Mouse (Mus musculus) limb, embryonic 14.5 days (tissue): ENCODE results near the gene Frmd4b. TPM values are rescaled to one million over a fixed set of nuclear protein-coding genes. Genes with fewer than 3 reads are reported as not detected.
A peak's percentile ranks its signal among the peaks of the same experiment; 100 is the strongest.

Experiments
- ATAC-seq: fragments of 200-750 bp; cut with Nextera tagmentation; 2 replicates; pipeline ENCODE4 v1.8.0; 2017; ENCODE audit warnings: low read depth, moderate number of reproducible peaks, moderate TSS enrichment; ENCODE audit not compliant: low FRiP score
- DNase-seq: peaks from one replicate; pipeline ENCODE4 v3.0.0-alpha.2; 2015; ENCODE audit warnings: low spot score
- H3K27ac ChIP-seq: fragments of 300-500 bp; sonication (generic); replicated peaks from 2 replicates; pipeline ENCODE4 v1.5.1; 2014; ENCODE audit warnings: low read depth, mild to moderate bottlenecking, low read length, moderate library complexity, mixed read lengths
- H3K27me3 ChIP-seq: fragments of 300-500 bp; sonication (generic); 2 replicates; pipeline ENCODE4 v1.6.1; 2014; ENCODE audit warnings: low read length, mixed read lengths; ENCODE audit not compliant: control insufficient read depth, insufficient read depth
- H3K36me3 ChIP-seq: fragments of 300-500 bp; sonication (generic); 2 replicates; pipeline ENCODE4 v1.6.1; 2014; ENCODE audit warnings: mild to moderate bottlenecking, low read length, moderate library complexity, mixed read lengths; ENCODE audit not compliant: control insufficient read depth, insufficient read depth
- H3K4me1 ChIP-seq: fragments of 300-500 bp; sonication (generic); 2 replicates; pipeline ENCODE4 v1.6.1; 2014; ENCODE audit warnings: antibody characterized with exemption, low read length, mixed read lengths; ENCODE audit not compliant: control insufficient read depth, insufficient read depth
- H3K4me2 ChIP-seq: fragments of 300-500 bp; sonication (generic); replicated peaks from 2 replicates; pipeline ENCODE4 v1.6.1; 2014; ENCODE audit warnings: low read depth, mild to moderate bottlenecking, low read length, moderate library complexity; ENCODE audit not compliant: severe bottlenecking
- H3K4me3 ChIP-seq: fragments of 300-500 bp; sonication (generic); replicated peaks from 2 replicates; pipeline ENCODE4 v1.5.1; 2014; ENCODE audit warnings: low read length
- H3K9ac ChIP-seq: fragments of 300-500 bp; sonication (generic); 2 replicates; pipeline ENCODE4 v1.6.1; 2014; ENCODE audit warnings: mild to moderate bottlenecking, low read depth, low read length, moderate library complexity; ENCODE audit not compliant: severe bottlenecking
- H3K9me3 ChIP-seq: fragments of 300-500 bp; sonication (generic); 2 replicates; pipeline ENCODE4 v1.6.1; 2016; ENCODE audit warnings: low read length; ENCODE audit not compliant: control insufficient read depth
- POLR2A ChIP-seq: fragments of 200-500 bp; IDR thresholded peaks from 2 replicates; pipeline ENCODE4 v1.8.0; 2012; ENCODE audit warnings: inconsistent platforms, mild to moderate bottlenecking, moderate library complexity, borderline replicate concordance; ENCODE audit not compliant: insufficient read depth, insufficient read length; ENCODE audit errors: extremely low read depth
- WGBS: fragments of 180-500 bp; shearing (Covaris S2); extraction: QIAGEN DNeasy Blood & Tissue Kit; methylation state at CpG from one replicate; pipeline ENCODE4 v1.1.7; 2014; 5-methylcytosine and 5-hydroxymethylcytosine counted together
- polyA plus RNA-seq, 2 experiments: library from polyadenylated mRNA; depleted of rRNA in 1 of 2; stranded (reverse) in 1 of 2; unstranded in 1 of 2; fragments of >200 nt; fragmentation: Nextera tagmentation in 1 of 2; extraction: Ambion mirVana in 1 of 2; gene quantifications; 2 replicates each; pipeline versions ENCODE4 v1.2.1 to v1.2.3; 2012 to 2014

Gene Frmd4b
- polyA plus RNA-seq, 2 experiments, result 13.9 to 14.1 TPM

GRCm38 (mm10) chr6:97286332-97286731 is 331.0 kb downstream of the Frmd4b start:
- H3K27me3 ChIP-seq, result no peaks in the 10 kb centered on the region
- H3K4me2 ChIP-seq, result no peak overlapping the region
- TF ChIP-seq POLR2A, result no peak
- DNase-seq (no peak), ATAC-seq (no peak)
- H3K36me3 ChIP-seq, result no peaks in the 10 kb centered on the region
- no peaks in the 10 kb centered on the region for H3K9me3 ChIP-seq
- H3K27ac ChIP-seq, result no peak overlapping the region
- 85% methylated on average over 5 of the region's 5 CpGs for WGBS
- H3K9ac ChIP-seq, result no peak overlapping the region
- peaks cover 5% of the 10 kb centered on the region for H3K4me1 ChIP-seq
- no peak overlapping the region for H3K4me3 ChIP-seq

DNA sequence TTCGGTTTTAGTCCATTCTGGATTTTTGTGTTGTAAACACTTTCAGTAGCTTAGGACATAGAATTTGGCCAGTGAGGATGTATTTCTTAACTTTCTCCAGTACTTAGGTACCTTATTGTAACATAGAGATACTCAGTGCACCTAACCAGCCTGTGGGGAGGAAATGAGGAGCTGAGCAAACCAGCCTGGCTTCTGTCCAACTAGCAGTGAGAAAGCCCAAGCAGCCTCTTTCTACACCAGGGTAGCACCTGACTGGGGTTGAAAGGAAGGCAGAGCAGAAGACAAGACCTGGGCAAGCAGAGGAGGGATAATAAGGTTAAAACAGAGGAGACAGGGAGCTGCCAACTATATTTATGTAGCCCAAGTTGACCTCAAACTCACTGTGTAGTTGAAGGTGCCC is 333.7 kb downstream of the Frmd4b start:
- no peak for ATAC-seq
- WGBS, result 95% methylated on average over 1 of the region's 1 CpGs
- no peak overlapping the region for H3K4me2 ChIP-seq

GRCm38 (mm10) chr6:97278878-97279277 is 338.5 kb downstream of the Frmd4b start:
- Histone ChIP-seq H3K9ac (no peak overlapping the region), H3K27me3 (no peaks in the 10 kb centered on the region), H3K4me2 (no peak overlapping the region), H3K4me3 (no peak overlapping the region), H3K9me3 (no peaks in the 10 kb centered on the region), H3K4me1 (0 out of 2 replicates have a peak, but pooled peaks cover 19% of the 10 kb centered on the region), H3K36me3 (no peaks in the 10 kb centered on the region), H3K27ac (no peak overlapping the region)
- DNase-seq (no peak), ATAC-seq (no peak)
- 43% methylated on average over 6 of the region's 6 CpGs for WGBS
- no peak for TF ChIP-seq POLR2A

More for the DNA sequence above, 333.7 kb downstream of the Frmd4b start:
- Histone ChIP-seq H3K9me3 (no peaks in the 10 kb centered on the region), H3K27me3 (no peaks in the 10 kb centered on the region), H3K36me3 (no peaks in the 10 kb centered on the region), H3K4me1 (no peaks in the 10 kb centered on the region), H3K9ac (no peak overlapping the region), H3K27ac (no peak overlapping the region), H3K4me3 (no peak overlapping the region)
- no peak for TF ChIP-seq POLR2A
- no peak for DNase-seq

DNA sequence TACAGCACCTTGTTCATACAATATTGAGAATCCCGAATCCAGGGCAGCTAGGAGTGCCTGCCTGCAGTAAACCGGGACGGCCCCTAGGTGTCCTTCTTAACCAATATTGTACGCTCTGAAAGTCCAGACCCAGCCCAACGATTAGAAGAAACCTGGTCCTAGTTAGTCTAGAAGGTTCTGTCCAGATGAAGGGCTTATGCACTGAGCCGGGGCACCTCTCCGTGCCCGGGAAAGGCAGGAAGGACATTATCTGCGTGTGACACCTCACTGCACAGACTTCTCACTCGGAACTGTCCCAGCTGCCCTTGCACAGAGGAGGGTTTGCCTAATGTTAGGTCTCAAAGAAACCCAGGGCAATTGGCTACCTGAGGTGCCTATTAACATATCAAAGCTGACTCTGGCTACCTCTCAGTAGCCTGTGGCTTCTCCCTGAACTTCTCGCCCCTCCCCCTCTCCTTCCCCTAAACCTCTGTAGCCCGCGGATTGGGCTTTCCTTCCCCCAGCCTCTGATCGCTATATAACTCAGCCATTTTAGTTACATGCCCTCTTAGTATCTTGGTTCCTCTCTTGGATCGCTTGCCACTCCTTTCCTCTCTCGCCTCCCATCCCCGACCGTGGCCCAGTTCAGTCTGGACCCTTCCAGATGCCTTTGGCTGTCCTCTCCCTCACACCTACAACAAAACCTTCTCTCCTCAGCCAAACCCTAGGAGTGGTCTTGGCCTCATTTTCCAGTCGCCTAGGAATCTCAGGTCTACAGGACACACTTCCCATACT is 339.1 kb downstream of the Frmd4b start:
- Histone ChIP-seq H3K4me1 (0 out of 2 replicates have a peak, but pooled peaks cover 19% of the 10 kb centered on the region), H3K27ac (no peak overlapping the region), H3K9me3 (no peaks in the 10 kb centered on the region), H3K36me3 (no peaks in the 10 kb centered on the region), H3K9ac (0 out of 2 replicates have a peak overlapping the region, but pooled peaks have one; percentile 21), H3K4me3 (peak overlapping the region; percentile 21), H3K27me3 (no peaks in the 10 kb centered on the region), H3K4me2 (peak overlapping the region; percentile 48)
- ATAC-seq, result peak; percentile 82
- TF ChIP-seq POLR2A, result no peak
- WGBS, result 2% methylated on average over 19 of the region's 19 CpGs
- peak; percentile 87 for DNase-seq

DNA sequence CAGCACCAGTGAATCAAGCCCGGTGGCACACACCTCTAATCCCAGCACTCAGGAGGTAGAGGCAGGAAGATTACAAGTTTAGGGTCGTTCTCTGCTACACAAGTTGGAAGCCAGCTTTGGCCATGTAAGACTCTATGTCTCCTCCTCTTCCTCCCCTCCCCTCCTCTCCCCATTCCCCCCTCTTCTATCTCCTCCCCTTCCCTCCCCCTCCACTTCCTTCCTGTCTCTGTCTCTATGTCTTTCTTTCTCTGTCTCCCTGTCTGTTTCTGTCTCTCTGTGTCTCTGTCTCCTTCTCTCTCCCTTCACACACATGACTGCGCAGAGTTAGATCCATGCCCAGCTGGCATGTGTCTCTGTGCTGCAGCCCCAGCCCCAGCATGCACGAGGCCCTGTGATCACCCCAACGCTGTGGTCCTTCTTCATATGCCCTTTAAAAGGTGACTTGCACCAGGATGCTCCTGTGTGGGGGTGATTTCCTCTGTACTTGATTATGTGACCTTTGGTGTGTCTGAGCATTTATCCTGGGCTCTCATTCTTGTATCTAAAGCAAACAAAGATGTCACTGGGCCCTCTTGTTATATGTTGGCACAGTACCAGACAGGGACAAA is 340.3 kb downstream of the Frmd4b start:
- no peak overlapping the region for H3K9ac ChIP-seq
- 0 out of 2 replicates have a peak, but pooled peaks cover 19% of the 10 kb centered on the region for H3K4me1 ChIP-seq
- no peak overlapping the region for H3K27ac ChIP-seq
- H3K36me3 ChIP-seq, result no peaks in the 10 kb centered on the region
- TF ChIP-seq POLR2A, result no peak
- H3K4me2 ChIP-seq, result no peak overlapping the region
- no peak overlapping the region for H3K4me3 ChIP-seq
- no peak for ATAC-seq
- no peaks in the 10 kb centered on the region for H3K27me3 ChIP-seq
- no peaks in the 10 kb centered on the region for H3K9me3 ChIP-seq
- DNase-seq, result no peak
- WGBS, result 63% methylated on average over 5 of the region's 5 CpGs
